Mouse (Mus musculus): ENCODE data around the gene Lrrc75a. TPM values are rescaled to one million over a fixed set of nuclear protein-coding genes. Genes with fewer than 3 reads are reported as not detected.

Lrrc75a gene
- polyA plus RNA-seq, 1 experiment from 2014 or later: 10.5 TPM

- no peak for DNase-seq (ENCODE audit: low spot score)
- ATAC-seq (ENCODE audit: low FRiP score): no peak
- Histone ChIP-seq H3K9ac (no peak overlapping the region), H3K4me3 (replicated peaks; ENCODE audit: low read length) (no peak overlapping the region), H3K4me1 (replicated peaks; ENCODE audit: control insufficient read depth, insufficient read depth, low read length) (no peaks in the 10 kb centered on the region), H3K9me3 (ENCODE audit: control insufficient read depth, low read length) (no peaks in the 10 kb centered on the region), H3K36me3 (replicated peaks; ENCODE audit: control insufficient read depth, insufficient read depth) (no peaks in the 10 kb centered on the region), H3K4me2 (replicated peaks) (no peak overlapping the region), H3K27me3 (ENCODE audit: control insufficient read depth, insufficient read depth, low read length) (no peaks in the 10 kb centered on the region), H3K27ac (no peak overlapping the region)
- 71% methylated on average over 3 of the region's 3 CpGs for WGBS
Observed at GRCm38 (mm10) chr11:62568300-62568699, 80.0 kb downstream of the Lrrc75a start.

GRCm38 (mm10) chr11:62566211-62566610 lies 82.1 kb downstream of the Lrrc75a start:
- Histone ChIP-seq H3K36me3 (replicated peaks; ENCODE audit: control insufficient read depth, insufficient read depth) (no peaks in the 10 kb centered on the region), H3K9me3 (ENCODE audit: control insufficient read depth, low read length) (no peaks in the 10 kb centered on the region), H3K27ac (no peak overlapping the region), H3K4me3 (replicated peaks; ENCODE audit: low read length) (no peak overlapping the region), H3K9ac (no peak overlapping the region), H3K4me2 (replicated peaks) (no peak overlapping the region), H3K4me1 (replicated peaks; ENCODE audit: control insufficient read depth, insufficient read depth, low read length) (no peaks in the 10 kb centered on the region), H3K27me3 (ENCODE audit: control insufficient read depth, insufficient read depth, low read length) (no peaks in the 10 kb centered on the region)
- DNase-seq (ENCODE audit: low spot score) (no peak), ATAC-seq (ENCODE audit: low FRiP score) (no peak)
- 94% methylated on average over 1 of the region's 1 CpGs for WGBS

- no peaks in the 10 kb centered on the region for H3K9me3 ChIP-seq (ENCODE audit: control insufficient read depth, low read length)
- DNase-seq (ENCODE audit: low spot score): no peak
- H3K9ac ChIP-seq: no peak overlapping the region
- H3K27ac ChIP-seq: no peak overlapping the region
- no peak for ATAC-seq (ENCODE audit: low FRiP score)
- H3K36me3 ChIP-seq (replicated peaks; ENCODE audit: control insufficient read depth, insufficient read depth): no peaks in the 10 kb centered on the region
- no peak overlapping the region for H3K4me3 ChIP-seq (replicated peaks; ENCODE audit: low read length)
- no peak overlapping the region for H3K4me2 ChIP-seq (replicated peaks)
- no peaks in the 10 kb centered on the region for H3K27me3 ChIP-seq (ENCODE audit: control insufficient read depth, insufficient read depth, low read length)
- 82% methylated on average over 7 of the region's 7 CpGs for WGBS
- no peaks in the 10 kb centered on the region for H3K4me1 ChIP-seq (replicated peaks; ENCODE audit: control insufficient read depth, insufficient read depth, low read length)
Observed at GRCm38 (mm10) chr11:62565747-62566146, 82.6 kb downstream of the Lrrc75a start.

- Histone ChIP-seq H3K4me1 (replicated peaks; ENCODE audit: control insufficient read depth, insufficient read depth, low read length) (0 out of 2 replicates have a peak, but pooled peaks cover 4% of the 10 kb centered on the region), H3K4me2 (replicated peaks) (no peak overlapping the region), H3K27ac (no peak overlapping the region), H3K9ac (no peak overlapping the region), H3K9me3 (ENCODE audit: control insufficient read depth, low read length) (no peaks in the 10 kb centered on the region), H3K4me3 (replicated peaks; ENCODE audit: low read length) (no peak overlapping the region), H3K27me3 (ENCODE audit: control insufficient read depth, insufficient read depth, low read length) (no peaks in the 10 kb centered on the region), H3K36me3 (replicated peaks; ENCODE audit: control insufficient read depth, insufficient read depth) (no peaks in the 10 kb centered on the region)
- DNase-seq (ENCODE audit: low spot score) (no peak), ATAC-seq (ENCODE audit: low FRiP score) (no peak)
- 92% methylated on average over 2 of the region's 2 CpGs for WGBS
Observed at GRCm38 (mm10) chr11:62563590-62563989, 84.7 kb downstream of the Lrrc75a start.

- peak overlapping the region; percentile 54 for H3K4me2 ChIP-seq (replicated peaks)
- 0 out of 2 replicates have a peak overlapping the region, but pooled peaks have one; percentile 7 for H3K9ac ChIP-seq
- H3K27ac ChIP-seq: no peak overlapping the region
- 0 out of 2 replicates have a peak, but pooled peaks cover 3% of the 10 kb centered on the region for H3K36me3 ChIP-seq (replicated peaks; ENCODE audit: control insufficient read depth, insufficient read depth)
- no peak for DNase-seq (ENCODE audit: low spot score)
- H3K27me3 ChIP-seq (ENCODE audit: control insufficient read depth, insufficient read depth, low read length): no peaks in the 10 kb centered on the region
- no peak for ATAC-seq (ENCODE audit: low FRiP score)
- WGBS: 29% methylated on average over 43 of the region's 43 CpGs
- no peaks in the 10 kb centered on the region for H3K9me3 ChIP-seq (ENCODE audit: control insufficient read depth, low read length)
- H3K4me3 ChIP-seq (replicated peaks; ENCODE audit: low read length): peak overlapping the region; percentile 23
- 0 out of 2 replicates have a peak, but pooled peaks cover 4% of the 10 kb centered on the region for H3K4me1 ChIP-seq (replicated peaks; ENCODE audit: control insufficient read depth, insufficient read depth, low read length)
Observed at GRCm38 (mm10) chr11:62560463-62561016, 87.8 kb downstream of the Lrrc75a start.

- no peak overlapping the region for H3K4me2 ChIP-seq (replicated peaks)
- H3K4me3 ChIP-seq (replicated peaks; ENCODE audit: low read length): no peak overlapping the region
- H3K27ac ChIP-seq: no peak overlapping the region
- no peak overlapping the region for H3K9ac ChIP-seq
- ATAC-seq (ENCODE audit: low FRiP score): no peak
- no peaks in the 10 kb centered on the region for H3K27me3 ChIP-seq (ENCODE audit: control insufficient read depth, insufficient read depth, low read length)
- H3K36me3 ChIP-seq (replicated peaks; ENCODE audit: control insufficient read depth, insufficient read depth): peaks cover 16% of the 10 kb centered on the region
- peaks cover 17% of the 10 kb centered on the region for H3K4me1 ChIP-seq (replicated peaks; ENCODE audit: control insufficient read depth, insufficient read depth, low read length)
- no peak for DNase-seq (ENCODE audit: low spot score)
- H3K9me3 ChIP-seq (ENCODE audit: control insufficient read depth, low read length): no peaks in the 10 kb centered on the region
- WGBS: 71% methylated on average over 6 of the region's 6 CpGs
Observed at GRCm38 (mm10) chr11:62558961-62559646, 89.2 kb downstream of the Lrrc75a start.

- H3K9ac ChIP-seq: no peak overlapping the region
- no peak overlapping the region for H3K4me3 ChIP-seq (replicated peaks; ENCODE audit: low read length)
- no peak overlapping the region for H3K27ac ChIP-seq
- no peak overlapping the region for H3K4me2 ChIP-seq (replicated peaks)
- H3K9me3 ChIP-seq (ENCODE audit: control insufficient read depth, low read length): no peaks in the 10 kb centered on the region
- 78% methylated on average over 2 of the region's 2 CpGs for WGBS
- peaks cover 26% of the 10 kb centered on the region for H3K36me3 ChIP-seq (replicated peaks; ENCODE audit: control insufficient read depth, insufficient read depth)
- ATAC-seq (ENCODE audit: low FRiP score) (no peak), DNase-seq (ENCODE audit: low spot score) (no peak)
- peaks cover 26% of the 10 kb centered on the region for H3K4me1 ChIP-seq (replicated peaks; ENCODE audit: control insufficient read depth, insufficient read depth, low read length)
- H3K27me3 ChIP-seq (ENCODE audit: control insufficient read depth, insufficient read depth, low read length): no peaks in the 10 kb centered on the region
Observed at GRCm38 (mm10) chr11:62558152-62558551, 90.2 kb downstream of the Lrrc75a start.

- H3K9ac ChIP-seq: no peak overlapping the region
- DNase-seq (ENCODE audit: low spot score) (no peak), ATAC-seq (ENCODE audit: low FRiP score) (no peak)
- peaks cover 28% of the 10 kb centered on the region for H3K36me3 ChIP-seq (replicated peaks; ENCODE audit: control insufficient read depth, insufficient read depth)
- H3K27ac ChIP-seq: no peak overlapping the region
- no peak overlapping the region for H3K4me3 ChIP-seq (replicated peaks; ENCODE audit: low read length)
- peaks cover 27% of the 10 kb centered on the region for H3K4me1 ChIP-seq (replicated peaks; ENCODE audit: control insufficient read depth, insufficient read depth, low read length)
- H3K9me3 ChIP-seq (ENCODE audit: control insufficient read depth, low read length): no peaks in the 10 kb centered on the region
- 73% methylated on average over 5 of the region's 5 CpGs for WGBS
- H3K27me3 ChIP-seq (ENCODE audit: control insufficient read depth, insufficient read depth, low read length): no peaks in the 10 kb centered on the region
- no peak overlapping the region for H3K4me2 ChIP-seq (replicated peaks)
Observed at GRCm38 (mm10) chr11:62557205-62557604, 91.1 kb downstream of the Lrrc75a start.

- peak overlapping the region; percentile 100; the same call in 1 of the 2 replicates for H3K4me2 ChIP-seq (replicated peaks)
- no peak overlapping the region for H3K4me3 ChIP-seq (replicated peaks; ENCODE audit: low read length)
- peaks cover 28% of the 10 kb centered on the region for H3K36me3 ChIP-seq (replicated peaks; ENCODE audit: control insufficient read depth, insufficient read depth)
Observed at GRCm38 (mm10) chr11:62555896-62556412, 92.4 kb downstream of the Lrrc75a start.

More at GRCm38 (mm10) chr11:62555896-62556412, 92.4 kb downstream of the Lrrc75a start:
- Histone ChIP-seq H3K27ac (no peak overlapping the region), H3K9me3 (ENCODE audit: control insufficient read depth, low read length) (no peaks in the 10 kb centered on the region), H3K4me1 (replicated peaks; ENCODE audit: control insufficient read depth, insufficient read depth, low read length) (peaks cover 27% of the 10 kb centered on the region), H3K9ac (no peak overlapping the region), H3K27me3 (ENCODE audit: control insufficient read depth, insufficient read depth, low read length) (no peaks in the 10 kb centered on the region)
- DNase-seq (ENCODE audit: low spot score) (no peak), ATAC-seq (ENCODE audit: low FRiP score) (no peak)
